Mouse (Mus musculus) lung, adult 2 months (tissue): ENCODE results near the gene Gpm6a.

Experiments
- CTCF ChIP-seq: fragments of 200-500 bp; IDR thresholded peaks from 2 replicates; pipeline ENCODE4 v1.5.1; 2011; ENCODE audit warnings: mild to moderate bottlenecking, low read length, control low read depth; ENCODE audit not compliant: insufficient read depth
- POLR2A ChIP-seq: fragments of 200-500 bp; IDR thresholded peaks from 2 replicates; pipeline ENCODE4 v1.6.1; 2011; ENCODE audit warnings: low read depth, mild to moderate bottlenecking, control low read depth, low read length, borderline replicate concordance; ENCODE audit errors: extremely low read depth

DNA sequence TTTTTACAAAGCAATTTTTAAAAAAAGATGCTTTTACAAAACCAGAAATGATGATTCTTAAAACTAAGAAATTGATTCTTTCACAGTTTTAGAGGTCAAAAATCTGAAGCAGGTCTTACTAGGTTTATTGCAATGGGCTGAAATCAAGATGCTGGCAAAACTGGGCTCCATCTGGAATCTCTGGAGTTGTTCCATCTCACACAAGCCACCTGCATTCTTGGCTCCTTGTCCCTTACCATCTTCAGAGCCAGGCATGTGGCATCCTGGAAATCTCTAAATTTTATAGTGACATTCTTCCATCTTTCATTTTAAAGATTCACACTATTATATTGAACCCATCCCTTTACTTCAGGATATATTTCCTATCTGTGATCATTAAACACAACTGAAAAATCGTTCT is 88.3 kb downstream of the Gpm6a start:
- TF ChIP-seq POLR2A (no peak), CTCF (no peak)
